Mouse (Mus musculus): ENCODE results near the gene Fgfr2. TPM values are rescaled to one million over a fixed set of nuclear protein-coding genes. Genes with fewer than 3 reads are reported as not detected.

Gene Fgfr2
- polyA plus RNA-seq, 1 experiment from 2014 or later = 20.3 TPM

DNA sequence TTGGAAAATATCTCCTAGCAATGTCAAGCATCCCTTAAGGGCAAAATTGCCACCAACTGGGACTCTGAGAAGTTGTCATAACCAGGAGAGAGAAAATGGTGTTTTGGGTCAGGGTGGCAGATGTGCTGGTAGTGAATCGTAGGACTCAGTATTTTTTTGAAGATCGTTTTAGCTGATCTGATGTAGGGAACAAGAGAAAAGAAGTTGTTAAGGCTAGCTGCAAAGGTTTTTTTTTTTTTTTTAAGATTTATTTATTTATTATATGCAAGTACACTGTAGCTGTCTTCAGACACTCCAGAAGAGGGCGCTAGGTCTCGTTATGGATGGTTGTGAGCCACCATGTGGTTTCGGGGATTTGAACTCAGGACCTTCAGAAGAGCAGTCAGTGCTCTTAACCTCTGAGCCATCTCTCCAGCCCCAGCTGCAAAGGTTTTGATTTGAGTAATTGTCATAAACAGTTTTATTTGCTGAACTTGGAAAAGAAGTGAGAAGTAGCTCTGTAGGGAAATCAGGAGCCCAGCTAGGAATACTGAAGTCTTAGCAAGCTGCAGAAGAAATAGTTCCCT is 265.0 kb downstream of the Fgfr2 start:
- WGBS = 63% methylated on average over 5 of the region's 5 CpGs
- no peaks in the 10 kb centered on the region for H3K9me3 ChIP-seq (replicated peaks; ENCODE audit: control insufficient read depth, low read length)

DNA sequence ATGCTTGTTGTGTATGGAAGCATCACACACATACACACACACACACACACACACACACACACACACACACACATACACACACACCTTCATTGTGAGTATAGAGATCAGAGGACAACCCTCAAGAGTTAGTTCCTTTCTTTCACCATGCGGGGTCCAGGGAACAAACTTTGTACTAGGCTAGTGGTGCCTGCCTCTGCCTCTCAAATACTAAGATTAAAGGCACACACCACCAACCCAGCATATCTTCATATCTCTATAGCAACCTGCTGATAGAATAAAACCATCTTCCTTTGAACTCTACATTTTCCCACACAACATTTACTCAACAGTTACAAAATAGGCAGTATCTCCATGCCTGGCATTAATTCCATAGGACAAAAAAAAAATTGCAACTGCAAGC is 267.1 kb downstream of the Fgfr2 start:
- Histone ChIP-seq H3K27ac (ENCODE audit: low read length) (no peak overlapping the region), H3K36me3 (ENCODE audit: control insufficient read depth, insufficient read depth) (no peaks in the 10 kb centered on the region), H3K9me3 (replicated peaks; ENCODE audit: control insufficient read depth, low read length) (no peaks in the 10 kb centered on the region), H3K4me1 (ENCODE audit: control insufficient read depth, insufficient read depth, low read length) (peaks cover 19% of the 10 kb centered on the region), H3K27me3 (ENCODE audit: control insufficient read depth, insufficient read depth, low read length) (no peaks in the 10 kb centered on the region), H3K9ac (ENCODE audit: low read length) (no peak overlapping the region), H3K4me2 (ENCODE audit: low read depth, low read length) (no peak overlapping the region), H3K4me3 (ENCODE audit: low read length) (no peak overlapping the region)
- ATAC-seq (replicated peaks; ENCODE audit: extremely low read depth, insufficient read depth, low FRiP score) = no peak
- 68% methylated on average over 1 of the region's 1 CpGs for WGBS

More for the DNA sequence above, 265.0 kb downstream of the Fgfr2 start:
- H3K27ac ChIP-seq (ENCODE audit: low read length) = no peak overlapping the region
- H3K9ac ChIP-seq (ENCODE audit: low read length) = no peak overlapping the region
- H3K36me3 ChIP-seq (ENCODE audit: control insufficient read depth, insufficient read depth) = no peaks in the 10 kb centered on the region
- ATAC-seq (replicated peaks; ENCODE audit: extremely low read depth, insufficient read depth, low FRiP score) = no peak
- H3K27me3 ChIP-seq (ENCODE audit: control insufficient read depth, insufficient read depth, low read length) = no peaks in the 10 kb centered on the region
- peaks cover 11% of the 10 kb centered on the region for H3K4me1 ChIP-seq (ENCODE audit: control insufficient read depth, insufficient read depth, low read length)
- H3K4me2 ChIP-seq (ENCODE audit: low read depth, low read length) = no peak overlapping the region
- no peak overlapping the region for H3K4me3 ChIP-seq (ENCODE audit: low read length)

DNA sequence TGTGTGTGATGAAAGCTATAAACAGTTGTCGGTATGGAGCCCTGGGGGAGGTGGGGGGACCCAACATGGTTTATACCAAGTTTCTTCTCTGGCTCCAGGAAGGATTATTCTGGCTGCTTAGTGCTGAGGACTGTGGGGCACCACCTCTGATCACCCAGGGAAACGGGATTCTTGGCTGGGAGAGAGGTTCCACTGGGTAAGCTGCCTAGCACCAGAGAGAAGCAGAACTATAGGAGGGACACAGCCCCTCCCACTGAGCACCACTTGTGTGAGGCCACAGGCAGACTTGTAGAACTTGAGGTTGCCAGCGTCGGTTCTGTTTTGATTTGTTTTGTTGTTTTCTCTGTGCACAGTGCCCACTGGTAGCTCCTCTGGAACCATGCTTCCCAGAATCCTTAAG is 269.2 kb downstream of the Fgfr2 start:
- H3K4me3 ChIP-seq (ENCODE audit: low read length) = no peak overlapping the region
- no peaks in the 10 kb centered on the region for H3K27me3 ChIP-seq (ENCODE audit: control insufficient read depth, insufficient read depth, low read length)
- H3K27ac ChIP-seq (ENCODE audit: low read length) = no peak overlapping the region
- no peak overlapping the region for H3K9ac ChIP-seq (ENCODE audit: low read length)
- WGBS = 67% methylated on average over 4 of the region's 4 CpGs
- ATAC-seq (replicated peaks; ENCODE audit: extremely low read depth, insufficient read depth, low FRiP score) = no peak
- H3K9me3 ChIP-seq (replicated peaks; ENCODE audit: control insufficient read depth, low read length) = no peaks in the 10 kb centered on the region
- H3K4me2 ChIP-seq (ENCODE audit: low read depth, low read length) = no peak overlapping the region
- H3K36me3 ChIP-seq (ENCODE audit: control insufficient read depth, insufficient read depth) = peaks cover 9% of the 10 kb centered on the region; the same call in 1 of the 2 replicates
- H3K4me1 ChIP-seq (ENCODE audit: control insufficient read depth, insufficient read depth, low read length) = peaks cover 8% of the 10 kb centered on the region

DNA sequence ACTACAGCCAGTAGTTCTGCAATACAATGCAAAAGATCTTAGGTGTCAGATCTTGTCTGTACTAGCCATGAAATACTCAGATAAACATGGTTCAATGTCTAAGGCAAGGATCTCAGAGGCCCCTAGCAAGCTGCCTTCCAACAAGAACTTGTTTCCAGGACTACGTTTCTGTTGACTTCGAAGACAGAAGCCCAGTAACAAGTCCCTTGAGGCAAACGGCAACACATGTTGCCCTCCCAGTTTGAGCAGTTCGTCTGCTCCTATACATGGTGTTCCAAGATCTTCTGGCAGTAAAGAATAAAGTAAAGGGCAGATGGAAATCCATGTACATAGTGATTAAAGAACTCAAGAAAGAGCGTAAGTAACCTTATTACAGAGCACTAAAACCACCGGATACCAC is 269.8 kb downstream of the Fgfr2 start:
- WGBS = 86% methylated on average over 6 of the region's 6 CpGs
- no peak for ATAC-seq (replicated peaks; ENCODE audit: extremely low read depth, insufficient read depth, low FRiP score)

DNA sequence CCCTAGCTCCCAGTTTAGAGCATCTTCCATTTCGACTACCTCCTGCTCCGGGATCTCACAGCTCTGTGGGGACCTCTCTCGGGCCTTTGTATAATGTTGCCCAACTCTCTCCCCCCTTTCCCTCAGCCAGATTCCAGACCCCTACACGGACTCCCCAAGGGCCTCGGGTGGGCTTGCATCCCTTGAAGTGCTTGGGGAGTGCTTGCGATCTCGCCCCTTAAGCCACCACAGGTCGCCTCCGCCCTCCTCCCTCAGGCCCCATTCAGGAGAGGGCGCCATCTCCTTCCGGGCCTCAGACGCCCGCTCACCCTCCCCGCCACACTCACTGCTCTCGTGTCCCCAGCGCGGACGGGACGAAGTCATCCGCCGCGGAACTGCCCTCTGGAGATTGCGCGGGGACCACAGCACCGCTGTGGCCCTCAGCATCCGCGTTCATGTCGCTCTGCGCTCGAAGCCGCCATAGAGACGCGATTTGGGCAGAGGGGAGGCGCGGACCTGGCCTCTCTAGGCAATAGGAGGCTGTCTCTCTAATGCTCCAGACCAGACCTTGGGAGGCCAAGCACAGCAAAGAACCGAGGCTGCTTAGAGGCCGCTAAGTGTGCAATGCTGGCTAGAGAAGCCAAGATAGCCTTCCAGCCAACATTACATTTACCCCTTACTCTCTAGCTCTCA is 270.8 kb downstream of the Fgfr2 start, which contains the start of gene Eef1akmt2:
TSS of gene Eef1akmt2 (minus strand) at position 501 of the 672 bp plus-strand sequence.
- Histone ChIP-seq H3K4me3 (ENCODE audit: low read length) (peak within 1 kb of the TSS; percentile 80), H3K4me1 (ENCODE audit: control insufficient read depth, insufficient read depth, low read length) (peaks cover 8% of the 10 kb centered on the region), H3K36me3 (ENCODE audit: control insufficient read depth, insufficient read depth) (peaks cover 18% of the 10 kb centered on the region; the same call in 1 of the 2 replicates), H3K9ac (ENCODE audit: low read length) (peak within 1 kb of the TSS; percentile 85), H3K9me3 (replicated peaks; ENCODE audit: control insufficient read depth, low read length) (no peaks in the 10 kb centered on the region), H3K27me3 (ENCODE audit: control insufficient read depth, insufficient read depth, low read length) (no peaks in the 10 kb centered on the region), H3K4me2 (ENCODE audit: low read depth, low read length) (peak within 1 kb of the TSS; percentile 79), H3K27ac (ENCODE audit: low read length) (peak within 1 kb of the TSS; percentile 96)
- ATAC-seq (replicated peaks; ENCODE audit: extremely low read depth, insufficient read depth, low FRiP score) = peak; percentile 95
- WGBS = under 1% methylated on average over 37 of the region's 37 CpGs

More for the DNA sequence above, 269.8 kb downstream of the Fgfr2 start:
- Histone ChIP-seq H3K4me2 (ENCODE audit: low read depth, low read length) (no peak overlapping the region), H3K9ac (ENCODE audit: low read length) (no peak overlapping the region), H3K4me1 (ENCODE audit: control insufficient read depth, insufficient read depth, low read length) (peaks cover 8% of the 10 kb centered on the region), H3K4me3 (ENCODE audit: low read length) (no peak overlapping the region), H3K36me3 (ENCODE audit: control insufficient read depth, insufficient read depth) (peaks cover 15% of the 10 kb centered on the region; the same call in 1 of the 2 replicates), H3K27ac (ENCODE audit: low read length) (no peak overlapping the region), H3K27me3 (ENCODE audit: control insufficient read depth, insufficient read depth, low read length) (no peaks in the 10 kb centered on the region), H3K9me3 (replicated peaks; ENCODE audit: control insufficient read depth, low read length) (no peaks in the 10 kb centered on the region)

DNA sequence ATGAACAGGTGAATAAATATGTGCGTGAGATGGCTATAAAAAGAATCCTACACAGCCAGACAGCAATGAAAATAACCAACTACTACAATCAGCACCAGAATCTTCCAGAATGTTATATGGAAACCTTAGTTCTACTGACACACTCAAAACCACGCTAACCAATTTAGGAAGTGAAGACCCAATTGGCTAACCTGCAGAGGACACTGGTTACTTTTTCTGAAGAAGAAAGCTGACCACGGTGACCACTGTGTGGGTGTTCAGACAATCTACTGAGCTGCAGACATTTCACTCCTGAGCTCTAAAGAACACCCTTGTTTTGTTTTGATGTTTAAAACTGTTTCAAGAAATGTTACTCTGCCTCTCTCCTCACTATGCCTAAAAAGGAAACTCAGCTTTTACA is 280.0 kb downstream of the Fgfr2 start:
- Histone ChIP-seq H3K4me3 (ENCODE audit: low read length) (no peak overlapping the region), H3K9ac (ENCODE audit: low read length) (no peak overlapping the region), H3K9me3 (replicated peaks; ENCODE audit: control insufficient read depth, low read length) (no peaks in the 10 kb centered on the region), H3K4me2 (ENCODE audit: low read depth, low read length) (no peak overlapping the region), H3K4me1 (ENCODE audit: control insufficient read depth, insufficient read depth, low read length) (peaks cover 3% of the 10 kb centered on the region), H3K27ac (ENCODE audit: low read length) (no peak overlapping the region), H3K36me3 (ENCODE audit: control insufficient read depth, insufficient read depth) (peaks cover 3% of the 10 kb centered on the region; the same call in 1 of the 2 replicates), H3K27me3 (ENCODE audit: control insufficient read depth, insufficient read depth, low read length) (no peaks in the 10 kb centered on the region)
- ATAC-seq (replicated peaks; ENCODE audit: extremely low read depth, insufficient read depth, low FRiP score) = no peak
- 88% methylated on average over 3 of the region's 3 CpGs for WGBS

DNA sequence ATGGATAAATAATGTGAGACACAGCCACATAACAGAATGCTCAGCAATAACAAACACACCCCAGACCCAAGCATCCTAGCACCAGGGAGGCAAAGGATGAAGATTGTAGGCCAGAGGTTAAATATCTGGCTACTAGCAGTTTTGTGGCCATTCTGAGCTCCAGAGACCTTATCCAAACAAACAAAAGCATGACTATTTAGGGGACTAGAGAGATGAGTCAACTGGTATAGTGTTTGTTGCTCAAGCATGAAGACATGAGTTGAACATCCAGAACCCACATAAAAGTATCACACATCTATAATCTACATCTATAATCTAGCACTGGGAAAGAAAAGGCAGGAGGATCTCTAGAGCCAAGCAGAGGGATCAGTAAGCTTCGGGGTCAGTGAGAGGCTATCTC is 280.7 kb downstream of the Fgfr2 start:
- 94% methylated on average over 1 of the region's 1 CpGs for WGBS
- no peak for ATAC-seq (replicated peaks; ENCODE audit: extremely low read depth, insufficient read depth, low FRiP score)

DNA sequence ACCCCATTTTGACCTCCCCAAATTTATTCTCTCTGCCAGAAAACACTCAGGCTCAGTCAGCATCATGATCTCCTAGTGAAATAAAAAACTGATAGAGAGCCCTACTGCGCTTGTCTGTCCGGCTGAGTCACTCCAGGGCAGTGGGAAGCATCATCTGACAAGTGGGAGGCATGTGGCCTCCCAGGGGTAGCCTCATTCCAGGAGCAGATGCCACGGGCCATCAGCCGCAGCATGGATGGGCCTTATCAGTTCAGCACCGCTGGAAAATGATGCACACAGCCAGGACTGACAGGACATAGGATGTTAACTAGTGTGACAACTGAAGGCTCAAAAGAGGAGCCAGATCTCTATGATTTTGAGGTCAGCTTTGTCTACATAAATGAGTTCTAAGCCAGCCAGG is 281.9 kb downstream of the Fgfr2 start:
- H3K4me1 ChIP-seq (ENCODE audit: control insufficient read depth, insufficient read depth, low read length) = peaks cover 3% of the 10 kb centered on the region
- H3K27ac ChIP-seq (ENCODE audit: low read length) = no peak overlapping the region
- no peak overlapping the region for H3K4me2 ChIP-seq (ENCODE audit: low read depth, low read length)
- WGBS = 31% methylated on average over 5 of the region's 5 CpGs
- H3K9me3 ChIP-seq (replicated peaks; ENCODE audit: control insufficient read depth, low read length) = no peaks in the 10 kb centered on the region
- H3K36me3 ChIP-seq (ENCODE audit: control insufficient read depth, insufficient read depth) = no peaks in the 10 kb centered on the region; the same call in 1 of the 2 replicates
- H3K4me3 ChIP-seq (ENCODE audit: low read length) = no peak overlapping the region
- H3K27me3 ChIP-seq (ENCODE audit: control insufficient read depth, insufficient read depth, low read length) = no peaks in the 10 kb centered on the region
- H3K9ac ChIP-seq (ENCODE audit: low read length) = no peak overlapping the region
- no peak for ATAC-seq (replicated peaks; ENCODE audit: extremely low read depth, insufficient read depth, low FRiP score)

More for the DNA sequence above, 280.7 kb downstream of the Fgfr2 start:
- no peak overlapping the region for H3K9ac ChIP-seq (ENCODE audit: low read length)
- no peaks in the 10 kb centered on the region for H3K27me3 ChIP-seq (ENCODE audit: control insufficient read depth, insufficient read depth, low read length)
- no peak overlapping the region for H3K4me2 ChIP-seq (ENCODE audit: low read depth, low read length)
- H3K27ac ChIP-seq (ENCODE audit: low read length) = no peak overlapping the region
- no peak overlapping the region for H3K4me3 ChIP-seq (ENCODE audit: low read length)
- H3K9me3 ChIP-seq (replicated peaks; ENCODE audit: control insufficient read depth, low read length) = no peaks in the 10 kb centered on the region
- peaks cover under 1% of the 10 kb centered on the region; the same call in 1 of the 2 replicates for H3K36me3 ChIP-seq (ENCODE audit: control insufficient read depth, insufficient read depth)
- peaks cover 3% of the 10 kb centered on the region for H3K4me1 ChIP-seq (ENCODE audit: control insufficient read depth, insufficient read depth, low read length)

DNA sequence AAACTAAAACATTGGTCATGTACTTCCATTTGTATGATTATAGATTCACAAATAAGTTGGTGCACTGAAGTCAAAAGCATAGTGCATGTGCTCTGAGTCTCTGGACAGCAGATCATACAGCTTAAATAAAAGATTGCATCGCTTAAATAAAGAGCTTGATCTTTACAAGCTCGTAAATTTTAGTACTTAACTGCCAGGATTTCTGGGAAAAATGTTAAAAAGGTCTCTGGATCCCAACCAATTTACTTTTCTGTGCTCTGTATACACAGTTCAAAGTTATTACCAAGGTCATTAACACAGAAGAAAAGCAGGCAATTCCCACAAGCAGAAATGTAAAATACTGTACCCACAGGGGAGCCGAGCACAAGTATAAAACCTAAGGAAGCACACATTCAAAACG is 292.2 kb downstream of the Fgfr2 start:
- ATAC-seq (replicated peaks; ENCODE audit: extremely low read depth, insufficient read depth, low FRiP score) = no peak
- no peaks in the 10 kb centered on the region for H3K27me3 ChIP-seq (ENCODE audit: control insufficient read depth, insufficient read depth, low read length)
- H3K9me3 ChIP-seq (replicated peaks; ENCODE audit: control insufficient read depth, low read length) = no peaks in the 10 kb centered on the region
- H3K4me2 ChIP-seq (ENCODE audit: low read depth, low read length) = no peak overlapping the region
- H3K4me1 ChIP-seq (ENCODE audit: control insufficient read depth, insufficient read depth, low read length) = no peaks in the 10 kb centered on the region
- 83% methylated on average over 4 of the region's 4 CpGs for WGBS
- H3K4me3 ChIP-seq (ENCODE audit: low read length) = no peak overlapping the region
- no peak overlapping the region for H3K9ac ChIP-seq (ENCODE audit: low read length)
- H3K36me3 ChIP-seq (ENCODE audit: control insufficient read depth, insufficient read depth) = peaks cover 28% of the 10 kb centered on the region
- H3K27ac ChIP-seq (ENCODE audit: low read length) = no peak overlapping the region
